Mouse (Mus musculus): Measurements from ENCODE around the gene Shroom3.
"Not testable (repeated sequence)": the region's sequence is repeated elsewhere in the genome, so short reads cannot be mapped to it uniquely, and the experiment has no call there.

Gene Shroom3

GRCm38 (mm10) chr5:92893711-92894110, 210.5 kb downstream of the Shroom3 start:
- DNase-seq (ENCODE audit: low spot score), result no peak

- DNase-seq (ENCODE audit: low spot score), result no peak
These were observed 212.6 kb downstream of the Shroom3 start for GRCm38 (mm10) chr5:92895877-92896276.

GRCm38 (mm10) chr5:92896725-92897280, 213.6 kb downstream of the Shroom3 start:
- DNase-seq (ENCODE audit: low spot score), result no peak

- DNase-seq (ENCODE audit: low spot score), result no peak
These were observed 214.8 kb downstream of the Shroom3 start for GRCm38 (mm10) chr5:92897766-92898745.

GRCm38 (mm10) chr5:92900470-92900869, 217.2 kb downstream of the Shroom3 start:
- DNase-seq (ENCODE audit: low spot score), result no peak

GRCm38 (mm10) chr5:92901870-92902269, 218.6 kb downstream of the Shroom3 start:
- no peak for DNase-seq (ENCODE audit: low spot score)

- no peak for DNase-seq (ENCODE audit: low spot score)
These were observed 221.9 kb downstream of the Shroom3 start for GRCm38 (mm10) chr5:92905146-92905545.

GRCm38 (mm10) chr5:92905594-92906008, 222.4 kb downstream of the Shroom3 start:
- DNase-seq (ENCODE audit: low spot score), result no peak

GRCm38 (mm10) chr5:92908227-92908626, 225.0 kb downstream of the Shroom3 start:
- no peak for DNase-seq (ENCODE audit: low spot score)

- no peak for DNase-seq (ENCODE audit: low spot score)
These were observed 227.6 kb downstream of the Shroom3 start for GRCm38 (mm10) chr5:92910838-92911237.

GRCm38 (mm10) chr5:92915421-92915820, 232.2 kb downstream of the Shroom3 start:
- no peak for DNase-seq (ENCODE audit: low spot score)

GRCm38 (mm10) chr5:92917755-92918154, 234.5 kb downstream of the Shroom3 start:
- DNase-seq (ENCODE audit: low spot score), result no peak

- DNase-seq (ENCODE audit: low spot score), result no peak
These were observed 234.9 kb downstream of the Shroom3 start for GRCm38 (mm10) chr5:92918170-92918569.

GRCm38 (mm10) chr5:92918866-92919265, 235.6 kb downstream of the Shroom3 start:
- DNase-seq (ENCODE audit: low spot score), result no peak

- DNase-seq (ENCODE audit: low spot score), result no peak
These were observed 236.2 kb downstream of the Shroom3 start for GRCm38 (mm10) chr5:92919390-92919789.

GRCm38 (mm10) chr5:92920984-92921383, 237.7 kb downstream of the Shroom3 start:
- no peak for DNase-seq (ENCODE audit: low spot score)

GRCm38 (mm10) chr5:92921728-92922127, 238.5 kb downstream of the Shroom3 start:
- DNase-seq (ENCODE audit: low spot score), result no peak

- DNase-seq (ENCODE audit: low spot score), result not testable (repeated sequence)
These were observed 239.7 kb downstream of the Shroom3 start for GRCm38 (mm10) chr5:92922981-92923380.

- DNase-seq (ENCODE audit: low spot score), result no peak
These were observed 241.7 kb downstream of the Shroom3 start for GRCm38 (mm10) chr5:92924851-92925477.

GRCm38 (mm10) chr5:92927667-92928066, 244.4 kb downstream of the Shroom3 start:
- no peak for DNase-seq (ENCODE audit: low spot score)

GRCm38 (mm10) chr5:92930557-92930956, 247.3 kb downstream of the Shroom3 start:
- no peak for DNase-seq (ENCODE audit: low spot score)

GRCm38 (mm10) chr5:92931298-92931697, 248.1 kb downstream of the Shroom3 start:
- no peak for DNase-seq (ENCODE audit: low spot score)

GRCm38 (mm10) chr5:92933010-92933409, 249.8 kb downstream of the Shroom3 start:
- no peak for DNase-seq (ENCODE audit: low spot score)
